ENCODE assay signal across 8 mouse cellular contexts in genomic region chr11:117116350-117117303, GRCm38 (mm10). TPM values are rescaled to one million over a fixed set of nuclear protein-coding genes. Genes with fewer than 3 reads are reported as not detected.
DNase-seq lines count a peak whose midpoint lies in the region; ATAC-seq and TF ChIP-seq lines count a peak whose summit lies in the region.

No protein-coding gene starts in this region.

- DNase-seq in cerebellum, adult 11-12 months = peak; percentile 49
- peak; percentile 37 for DNase-seq in G1E (ENCODE audit: low spot score)
- no peak for DNase-seq in heart, postnatal 0 days (ENCODE audit: low spot score)
- no peak for DNase-seq in retina, postnatal 1 day
- DNase-seq in gastrocnemius, postnatal 10 days = no peak
- DNase-seq in embryo, embryonic 9.5 days (ENCODE audit: extremely low spot score) = no peak

- TF ChIP-seq EP300 in heart, postnatal 0 days (IDR thresholded peaks at IDR 0.05; ENCODE audit: low read depth) = no peak

- H3K36me3 ChIP-seq in G1E (replicated peaks) = peaks cover 50% of the 10 kb centered on the region
- peaks cover 12% of the 10 kb centered on the region for H3K36me3 ChIP-seq in heart, postnatal 0 days (replicated peaks; ENCODE audit: control insufficient read depth, insufficient read depth, low read length)
- H3K36me3 ChIP-seq in lung, embryonic 16.5 days (ENCODE audit: control insufficient read depth, insufficient read depth, low read length) = no peaks in the 10 kb centered on the region

- no peaks in the 10 kb centered on the region for H3K27me3 ChIP-seq in G1E (ENCODE audit: insufficient read depth, low read length)
- H3K27me3 ChIP-seq in heart, postnatal 0 days (ENCODE audit: control insufficient read depth, insufficient read depth, low read length) = no peaks in the 10 kb centered on the region
- no peaks in the 10 kb centered on the region for H3K27me3 ChIP-seq in lung, embryonic 16.5 days (ENCODE audit: control insufficient read depth, insufficient read depth, low read depth, low read length)

- 54% methylated on average over 18 of the region's 18 CpGs for WGBS in heart, postnatal 0 days
- WGBS in lung, embryonic 16.5 days = 26% methylated on average over 18 of the region's 18 CpGs

- peaks cover 81% of the 10 kb centered on the region for H3K4me1 ChIP-seq in G1E (ENCODE audit: insufficient read depth, low read depth, low read length)
- peaks cover 43% of the 10 kb centered on the region for H3K4me1 ChIP-seq in heart, postnatal 0 days (ENCODE audit: control insufficient read depth, insufficient read depth)
- H3K4me1 ChIP-seq in lung, embryonic 16.5 days (replicated peaks; ENCODE audit: control insufficient read depth, insufficient read depth, low read length) = peaks cover 61% of the 10 kb centered on the region

- peaks cover 4% of the 10 kb centered on the region; the same call in 1 of the 2 replicates for H3K9me3 ChIP-seq in G1E (replicated peaks)
- H3K9me3 ChIP-seq in heart, postnatal 0 days (replicated peaks; ENCODE audit: control insufficient read depth, low read length) = no peaks in the 10 kb centered on the region
- H3K9me3 ChIP-seq in lung, embryonic 16.5 days (ENCODE audit: control insufficient read depth, low read length) = 0 out of 2 replicates have a peak, but pooled peaks cover 3% of the 10 kb centered on the region

- peak overlapping the region; percentile 98 for H3K27ac ChIP-seq in heart, postnatal 0 days (ENCODE audit: low read depth)
- H3K27ac ChIP-seq in lung, embryonic 16.5 days (ENCODE audit: low read length) = peak overlapping the region; percentile 87

- peak overlapping the region; percentile 83 for H3K9ac ChIP-seq in heart, postnatal 0 days (replicated peaks; ENCODE audit: low read depth, low read length)
- H3K9ac ChIP-seq in lung, embryonic 16.5 days (ENCODE audit: low read length) = peak overlapping the region; percentile 92

- no peak for TF ChIP-seq CTCF in G1E (IDR thresholded peaks at IDR 0.05; ENCODE audit: low read depth, low read length)
- no peak for TF ChIP-seq CTCF in heart, postnatal 0 days (IDR thresholded peaks at IDR 0.05; ENCODE audit: low read depth)

- H3K4me3 ChIP-seq in G1E (ENCODE audit: low read depth, low read length) = peak overlapping the region; percentile 86; the same call in 1 of the 2 replicates
- H3K4me3 ChIP-seq in heart, postnatal 0 days (ENCODE audit: low read depth, low read length) = peak overlapping the region; percentile 97
- H3K4me3 ChIP-seq in lung, embryonic 16.5 days (ENCODE audit: low read length) = peak overlapping the region; percentile 83

- peak overlapping the region; percentile 78 for H3K4me2 ChIP-seq in heart, postnatal 0 days (ENCODE audit: low read depth, low read length)
- H3K4me2 ChIP-seq in lung, embryonic 16.5 days (ENCODE audit: low read depth, low read length) = peak overlapping the region; percentile 57

- ATAC-seq in cerebellum, adult (ENCODE audit: insufficient number of reproducible peaks, low FRiP score, low TSS enrichment) = no peak
- no peak for ATAC-seq in G1E (ENCODE audit: extremely low read depth, insufficient number of reproducible peaks, low FRiP score, poor library complexity, severe bottlenecking)
- ATAC-seq in heart, postnatal 0 days (ENCODE audit: insufficient read depth, low read depth) = no peak
- no peak for ATAC-seq in lung, embryonic 16.5 days (ENCODE audit: low read depth)

RNA-seq across cellular contexts. Expression of gene Sec14l1, which starts 1.7 kb away (rescaled TPM):
- total RNA-seq in G1E (2014; fragmentation: Nextera tagmentation) (72.9 and 82.8 TPM in 2 replicates), G1E (2017) (76.1 and 77.8 TPM in 2 replicates)
- polyA plus RNA-seq in G1E (2012) = 88.9 and 95.5 TPM in 2 replicates
- 62.1 and 71.6 TPM in 2 replicates for total RNA-seq in heart, postnatal 0 days (2014; rRNA removed; ENCODE audit: low replicate concordance)
- polyA plus RNA-seq in heart, postnatal 0 days (2015; fragmentation: Nextera tagmentation; extraction: Ambion mirVana) = 36.4 and 38.0 TPM in 2 replicates
- polyA plus RNA-seq in lung, embryonic 16.5 days (2015; fragmentation: Nextera tagmentation; extraction: Ambion mirVana) = 74.5 and 76.5 TPM in 2 replicates
- total RNA-seq in gastrocnemius, postnatal 10 days (2021) = 10 to 100 TPM; 91.6 to 93.4 TPM

Comparison
In these comparisons a context has a peak if more than half of its experiments do, and no peak if none do; other contexts are left out.
1. DNase-seq: peak in cerebellum, adult 11-12 months (single experiment) and G1E (single experiment); none in heart, postnatal 0 days (single experiment), retina, postnatal 1 day (single experiment), gastrocnemius, postnatal 10 days (single experiment) and embryo, embryonic 9.5 days (single experiment).
2. Peak in every context shown above with its lines, with median percentiles within 50 percentile points of each other: H3K4me3 ChIP-seq.